Mouse (Mus musculus) layer of hippocampus, postnatal 14 days (tissue): ENCODE measurements at regions not wholly inside any gene's neighbourhood (a gene's known extent, or its start where the extent isn't known, plus 50 kb on each side); places are given as distances from the start of the nearest gene placed in this dataset.

Experiments
- DNase-seq, 2 experiments: peaks; one replicate each; pipeline ENCODE4 v3.0.0; 2021 to 2022; ENCODE audit warnings: low spot score in 2 of 2, mixed read lengths in 1 of 2

GRCm38 (mm10) chr13:101142104-101142735, 309.0 kb upstream of the Slc30a5 start:
- no peak for DNase-seq

- DNase-seq = peak in 1 of 2 experiments; percentile 42
Observed at GRCm38 (mm10) chr13:101129466-101129865, 296.2 kb upstream of the Slc30a5 start.

GRCm38 (mm10) chr13:101127808-101128207, 294.6 kb upstream of the Slc30a5 start:
- no peak for DNase-seq

GRCm38 (mm10) chr13:101127262-101127661, 294.0 kb upstream of the Slc30a5 start:
- no peak for DNase-seq

DNA sequence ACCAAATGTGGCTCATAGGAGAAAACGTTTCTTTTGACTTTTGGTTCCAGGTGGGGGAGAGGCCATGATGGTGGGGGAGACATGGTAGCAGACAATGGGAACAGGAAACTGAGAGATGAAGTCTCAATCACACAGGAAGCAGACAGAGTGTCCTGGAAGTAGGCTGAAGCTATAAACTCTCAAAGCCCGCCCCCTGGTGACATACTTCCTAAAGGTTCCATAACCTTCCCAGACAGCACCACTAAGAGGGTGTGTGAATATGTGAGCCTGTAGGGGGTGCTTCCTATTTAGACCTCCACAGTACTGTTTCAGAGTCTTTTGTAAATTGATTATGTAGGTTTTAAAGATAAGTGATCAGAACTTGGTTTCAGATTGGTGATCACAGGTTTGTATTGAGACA, 284.1 kb upstream of the Slc30a5 start:
- DNase-seq = no peak

- no peak for DNase-seq
Observed at GRCm38 (mm10) chr13:101115296-101115695, 282.1 kb upstream of the Slc30a5 start.

GRCm38 (mm10) chr13:101112176-101112575, 278.9 kb upstream of the Slc30a5 start:
- no peak for DNase-seq

- no peak for DNase-seq
Observed at GRCm38 (mm10) chr13:101111773-101112172, 278.5 kb upstream of the Slc30a5 start.

- DNase-seq = no peak
Observed at GRCm38 (mm10) chr13:101100621-101101020, 267.4 kb upstream of the Slc30a5 start.

DNA sequence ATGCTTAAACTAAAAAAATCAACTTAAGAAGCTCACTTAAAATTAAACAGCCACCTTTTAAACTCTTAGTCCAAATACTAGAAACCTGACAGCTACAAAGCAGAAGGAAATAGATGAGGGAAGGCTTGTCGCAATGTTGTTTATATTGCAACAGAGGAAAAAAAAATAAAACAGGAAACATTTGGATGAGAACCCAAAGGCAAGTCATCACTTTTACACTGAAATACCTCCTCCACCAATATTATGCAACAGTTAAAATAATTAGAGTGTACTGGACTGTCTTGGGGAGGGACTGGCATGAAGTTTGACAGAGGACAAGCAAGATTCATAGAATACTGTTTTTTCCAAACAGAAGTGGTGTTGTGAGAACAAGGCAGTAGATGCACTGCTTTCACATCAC, 263.6 kb upstream of the Slc30a5 start:
- no peak for DNase-seq

GRCm38 (mm10) chr13:101096221-101096620, 263.0 kb upstream of the Slc30a5 start:
- no peak for DNase-seq

DNA sequence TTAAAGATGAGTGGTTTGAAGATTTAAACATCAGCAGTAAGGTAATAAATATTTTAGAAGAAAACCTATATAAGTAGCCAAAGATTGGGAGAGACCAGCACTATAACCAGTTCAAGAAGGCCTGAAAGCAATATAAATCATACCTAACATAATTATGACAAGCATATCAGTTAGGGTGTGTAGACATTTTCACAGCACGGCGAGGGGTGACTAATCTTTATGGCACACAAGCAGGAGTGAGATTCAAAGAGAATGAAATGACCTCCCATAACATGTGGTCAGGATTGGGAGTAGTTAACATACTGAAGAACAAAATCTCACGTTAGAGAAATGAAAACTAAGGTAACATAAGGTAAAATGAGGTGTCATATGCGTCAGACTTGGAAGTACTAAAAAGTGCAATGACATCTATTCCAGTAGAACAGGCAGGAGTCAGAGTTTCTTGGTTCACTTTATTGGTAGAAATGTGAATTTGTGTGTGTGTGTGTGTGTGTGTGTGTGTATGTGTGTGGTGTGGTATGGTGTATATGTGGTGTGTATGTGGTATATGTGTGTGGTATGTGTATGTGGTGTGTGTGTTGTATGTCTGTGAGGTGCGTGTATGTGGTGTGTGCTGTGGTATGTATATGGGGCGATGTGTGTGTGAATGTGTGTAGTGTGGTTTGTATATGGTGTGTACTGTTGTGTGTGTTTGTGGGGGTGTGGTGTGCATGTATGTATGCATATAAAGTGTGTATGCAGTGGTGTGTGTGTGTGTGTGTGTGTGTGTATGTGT, 262.0 kb upstream of the Slc30a5 start:
- DNase-seq = no peak

DNA sequence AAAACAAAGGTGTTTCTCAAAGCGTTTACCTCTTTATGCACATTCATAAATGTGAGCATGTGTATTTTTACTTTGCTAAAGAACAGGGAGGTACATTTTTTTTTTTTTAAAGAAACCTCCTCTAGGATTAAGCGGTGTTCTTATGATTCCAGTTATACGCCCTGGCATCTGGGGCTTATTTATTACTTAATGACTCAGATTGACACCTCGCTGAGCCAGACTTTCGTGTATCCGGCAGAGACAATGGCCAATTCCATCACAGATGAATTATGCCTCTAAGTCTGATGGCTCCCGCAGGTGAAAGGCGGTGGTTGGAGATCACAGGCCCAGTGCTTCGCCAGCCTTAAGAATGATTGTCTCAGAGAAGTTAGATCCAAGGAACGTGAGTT, 259.5 kb upstream of the Slc30a5 start:
- no peak for DNase-seq

DNA sequence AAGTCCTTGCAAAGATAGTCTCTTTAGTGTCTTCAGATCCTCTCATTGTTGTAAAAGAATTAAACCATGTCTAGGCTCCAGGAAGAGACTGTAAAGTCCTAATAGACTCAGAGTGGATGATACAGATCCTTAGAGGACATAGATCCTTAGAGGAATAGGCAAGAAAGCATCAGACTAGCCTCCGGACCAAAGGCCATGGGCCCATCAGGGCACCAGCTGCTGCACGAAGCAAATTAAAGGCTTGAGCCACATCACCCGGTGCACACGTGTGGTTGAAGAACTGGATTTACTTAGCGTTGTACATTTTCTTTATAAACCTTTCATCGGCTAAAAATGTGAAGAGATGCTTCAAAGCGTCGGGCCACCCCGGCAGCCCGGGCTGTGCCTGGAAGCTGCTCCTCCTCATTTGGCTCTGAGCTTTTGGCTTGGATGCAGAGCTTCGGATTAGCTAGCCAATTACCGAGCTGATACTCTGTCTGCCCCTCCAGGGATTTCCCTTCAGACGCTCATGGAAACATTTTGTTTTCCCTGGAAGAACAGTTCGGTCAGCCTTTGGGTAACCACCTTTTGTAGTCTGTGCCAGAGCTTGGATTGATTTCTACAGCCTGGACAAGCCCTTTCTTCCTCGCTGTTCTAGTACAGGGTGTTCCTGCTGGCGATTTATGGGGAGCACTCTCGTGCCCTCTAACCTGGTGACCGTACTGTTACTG, 259.0 kb upstream of the Slc30a5 start:
- DNase-seq = peak; percentile 41 to 85

GRCm38 (mm10) chr13:101085182-101085581, 252.0 kb upstream of the Slc30a5 start:
- DNase-seq = no peak

- DNase-seq = no peak
Observed at GRCm38 (mm10) chr13:101084193-101084592, 251.0 kb upstream of the Slc30a5 start.

DNA sequence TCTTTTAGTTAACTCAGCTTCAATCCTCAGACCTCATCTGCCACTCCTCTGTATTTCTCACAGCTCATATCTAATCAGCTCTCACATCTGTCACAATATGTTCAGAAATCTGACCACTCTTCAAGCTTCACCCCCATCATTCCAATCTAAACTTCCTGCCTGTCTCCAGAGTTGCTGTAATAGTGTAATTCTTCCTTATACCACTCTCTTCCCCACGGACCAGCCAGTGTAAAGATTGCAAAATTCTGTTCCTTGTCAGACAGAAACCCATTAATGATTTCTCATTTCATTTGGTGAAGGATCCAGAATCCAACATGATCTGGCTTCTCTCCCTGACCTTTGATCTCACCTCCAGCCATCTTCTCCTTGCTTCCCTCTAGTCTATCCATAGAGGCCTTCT, 250.2 kb upstream of the Slc30a5 start:
- DNase-seq = no peak

GRCm38 (mm10) chr13:101068489-101068888, 235.3 kb upstream of the Slc30a5 start:
- DNase-seq = peak in 1 of 2 experiments; percentile 31

DNA sequence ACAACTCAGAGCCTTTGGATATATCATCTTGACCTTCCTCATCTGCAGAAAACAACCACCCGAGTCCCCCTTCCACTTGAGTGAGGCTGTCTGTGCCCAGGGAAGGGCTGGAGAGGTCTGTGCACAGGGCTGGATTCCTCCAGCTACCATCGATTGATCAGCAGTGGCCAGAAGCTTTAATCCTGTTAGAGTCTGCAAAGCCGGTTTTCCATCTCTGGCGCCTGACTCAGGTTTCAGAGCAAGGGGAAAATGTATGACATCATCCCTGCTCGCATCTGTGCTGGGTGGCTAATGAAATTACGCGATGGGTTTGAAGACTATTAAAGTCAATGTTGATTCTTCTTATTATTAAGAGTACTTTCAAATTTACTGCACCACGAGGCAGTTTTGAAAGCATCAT, 229.4 kb upstream of the Slc30a5 start:
- DNase-seq = no peak

DNA sequence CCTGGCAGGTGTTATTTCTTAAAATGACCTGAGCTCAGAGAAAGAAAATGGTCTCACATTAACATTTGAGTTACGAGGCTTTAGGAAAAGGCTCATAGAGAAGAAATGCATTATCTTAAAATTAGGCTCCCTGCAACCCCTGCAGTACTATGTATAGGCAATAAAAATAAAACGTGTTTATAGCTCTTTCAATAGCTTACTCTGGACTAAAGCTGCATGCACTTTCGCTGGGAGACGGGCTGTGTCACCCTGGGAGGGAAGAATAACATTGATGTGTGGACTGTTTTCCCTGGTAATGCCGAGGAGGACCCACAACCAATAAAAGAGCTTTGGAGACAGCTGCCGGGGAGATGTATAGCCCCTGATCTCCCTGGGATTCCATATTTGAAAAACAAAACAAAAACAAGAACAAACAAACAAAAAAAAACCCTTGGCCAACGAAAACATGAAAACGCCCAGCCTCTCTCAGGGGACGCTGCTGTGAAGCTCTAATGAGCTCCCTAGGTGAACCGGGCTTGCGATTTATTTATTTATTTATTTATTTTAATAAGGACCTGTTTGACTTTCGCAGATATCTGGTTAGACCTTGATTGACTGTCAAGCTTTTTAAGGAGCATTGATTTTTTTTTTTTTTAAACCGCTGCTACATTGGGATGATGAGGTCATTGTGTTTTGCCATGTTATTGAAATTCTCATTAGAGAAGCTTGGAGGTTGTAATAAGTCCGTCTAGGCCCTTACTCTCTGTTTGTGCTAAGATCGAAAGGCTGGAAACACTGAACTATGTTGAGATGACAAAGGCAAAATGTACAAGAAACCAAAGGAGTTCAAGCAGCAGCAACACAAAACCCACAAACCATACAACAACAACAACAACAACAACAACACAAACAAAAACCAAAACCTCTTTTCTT, 228.3 kb upstream of the Slc30a5 start:
- DNase-seq = no peak

DNA sequence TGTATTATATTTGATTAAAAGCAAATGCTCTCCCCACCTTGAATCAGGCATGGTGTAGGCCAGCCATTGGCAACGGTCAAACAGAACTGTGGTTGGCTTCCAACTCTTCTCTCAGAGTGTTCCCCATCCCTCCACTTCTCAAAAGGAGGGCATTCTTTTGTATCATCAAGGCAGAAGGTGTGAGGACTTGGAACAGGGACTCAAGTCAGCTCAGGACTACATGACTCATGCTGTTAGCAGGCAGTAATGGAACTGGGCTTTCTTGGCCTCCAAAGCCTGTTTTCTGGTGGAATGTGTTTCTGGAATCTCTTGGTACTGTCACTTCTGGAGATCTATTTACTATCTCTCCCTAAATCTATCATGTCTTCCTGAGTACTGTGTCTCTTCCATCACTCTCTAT, 216.3 kb upstream of the Slc30a5 start:
- no peak for DNase-seq
